In the genomic region with DNA sequence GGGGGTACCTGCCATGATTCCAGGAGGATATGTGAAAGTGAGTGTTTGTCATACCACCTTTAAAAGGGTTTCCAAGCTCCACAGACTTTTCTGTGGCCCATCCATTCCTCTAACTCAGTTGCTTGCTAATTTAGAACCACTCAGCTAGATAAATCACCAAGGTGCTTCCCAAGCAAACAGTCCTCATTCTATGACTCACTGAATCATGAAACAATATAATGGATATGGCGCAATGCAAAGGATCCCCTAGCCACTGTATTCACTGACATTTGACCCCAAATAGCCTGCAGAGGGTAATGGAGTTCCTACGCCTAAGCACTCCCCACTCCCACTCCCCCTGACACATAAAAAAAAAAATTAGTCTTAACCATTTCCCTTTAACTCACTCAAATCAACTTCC, we compare ENCODE assay signal across 19 mouse cellular contexts.
"Had no signal": no experiment of that assay in that cellular context is flagged by ENCODE, and none has a peak within 500 bp of the region (broad histone marks: within the 10 kb centered on the region; RNA-seq: fewer than 3 reads in every experiment).

No protein-coding gene starts in this region.

- H3K27ac ChIP-seq: macrophage; midbrain, embryonic 10.5 days; midbrain, embryonic 12.5 days; neural tube, embryonic 13.5 days; neural tube, embryonic 15.5 days had no signal

- H3K4me1 ChIP-seq: midbrain, embryonic 10.5 days; midbrain, embryonic 12.5 days; neural tube, embryonic 13.5 days; neural tube, embryonic 15.5 days had no signal

- H3K9ac ChIP-seq: lung, embryonic 14.5 days; midbrain, embryonic 12.5 days; neural tube, embryonic 13.5 days; neural tube, embryonic 15.5 days had no signal

- H3K36me3 ChIP-seq: midbrain, embryonic 10.5 days; midbrain, embryonic 12.5 days; neural tube, embryonic 13.5 days; neural tube, embryonic 15.5 days had no signal

- H3K4me3 ChIP-seq: midbrain, embryonic 10.5 days; midbrain, embryonic 12.5 days; myocyte; neural tube, embryonic 13.5 days; neural tube, embryonic 15.5 days had no signal

- H3K4me2 ChIP-seq: lung, embryonic 14.5 days; midbrain, embryonic 12.5 days; neural tube, embryonic 13.5 days; neural tube, embryonic 15.5 days had no signal

- DNase-seq: lung, adult 18-20 months; lung, embryonic 14.5 days; lung, postnatal 14 days; lung, postnatal 36 days; midbrain, embryonic 14.5 days; retina, postnatal 1 day; right cerebral cortex, postnatal 25 days; right cerebral cortex, postnatal 4 days; spleen, adult 18-20 months; thymus, adult 18-20 months; thymus, postnatal 14 days; thymus, postnatal 36 days had no signal

- H3K9me3 ChIP-seq: midbrain, embryonic 10.5 days; midbrain, embryonic 12.5 days; neural tube, embryonic 13.5 days; neural tube, embryonic 15.5 days had no signal

- ATAC-seq: midbrain, embryonic 16.5 days had no signal

- H3K27me3 ChIP-seq: midbrain, embryonic 12.5 days; neural tube, embryonic 13.5 days; neural tube, embryonic 15.5 days had no signal
